ENCODE assay signal across 15 mouse cellular contexts in the genomic region with DNA sequence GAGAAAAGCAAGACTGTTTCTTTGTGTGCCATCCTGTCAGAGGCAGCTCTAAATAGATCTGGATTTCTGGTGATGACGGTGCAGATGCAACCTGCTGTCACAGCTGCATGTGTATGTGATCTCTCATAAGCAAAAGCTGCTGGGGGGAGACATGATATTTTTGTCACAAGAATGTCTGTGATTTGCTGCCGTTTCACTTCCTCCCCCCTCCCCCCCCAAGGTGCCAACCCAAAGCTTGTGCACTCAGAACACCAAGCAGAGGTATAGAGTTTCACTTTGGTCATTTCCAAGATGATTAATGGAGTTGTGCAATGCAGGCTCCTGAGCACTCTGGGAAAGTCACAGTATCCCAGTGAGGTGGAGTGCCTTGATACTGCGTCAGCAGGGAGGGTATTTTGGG.
DNase-seq lines count a peak whose midpoint lies in the region; ATAC-seq and TF ChIP-seq lines count a peak whose summit lies in the region.
"Had no signal": no experiment of that assay in that cellular context is flagged by ENCODE, and none has a peak within 500 bp of the region (broad histone marks: within the 10 kb centered on the region; RNA-seq: fewer than 3 reads in every experiment).

No protein-coding gene starts in this region.

- H3K4me1 ChIP-seq in stomach, postnatal 0 days (replicated peaks; ENCODE audit: control insufficient read depth, insufficient read depth): peaks cover 3% of the 10 kb centered on the region; the same call in 1 of the 2 replicates
- H3K4me1 ChIP-seq: intestine, embryonic 15.5 days had no signal

- H3K9me3 ChIP-seq in stomach, postnatal 0 days (ENCODE audit: control insufficient read depth, low read length): no peaks in the 10 kb centered on the region
- H3K9me3 ChIP-seq: heart, embryonic 13.5 days; intestine, embryonic 15.5 days; liver, embryonic 12.5 days had no signal

- ATAC-seq in stomach, postnatal 0 days (ENCODE audit: low FRiP score, low TSS enrichment): no peak
- ATAC-seq: intestine, embryonic 15.5 days; liver, embryonic 12.5 days; midbrain, embryonic 16.5 days had no signal

- H3K4me3 ChIP-seq in gastrocnemius, adult 2 months: peak overlapping the region; percentile 28; the same call in 1 of the 2 replicates
- no peak overlapping the region for H3K4me3 ChIP-seq in stomach, postnatal 0 days (ENCODE audit: low read depth, low read length)
- H3K4me3 ChIP-seq: heart, embryonic 13.5 days; intestine, embryonic 15.5 days; liver, embryonic 12.5 days had no signal

- peak overlapping the region; percentile 93 for H3K27ac ChIP-seq in gastrocnemius, adult 2 months
- no peak overlapping the region for H3K27ac ChIP-seq in stomach, postnatal 0 days (replicated peaks)
- H3K27ac ChIP-seq: heart, embryonic 13.5 days; intestine, embryonic 15.5 days; liver, embryonic 12.5 days had no signal

- intact Hi-C loops in gastrocnemius, adult 2 months (cut with DNase I): no loop called here

- H3K36me3 ChIP-seq in stomach, postnatal 0 days (ENCODE audit: control insufficient read depth, insufficient read depth, low read length): no peaks in the 10 kb centered on the region
- H3K36me3 ChIP-seq: heart, embryonic 13.5 days; intestine, embryonic 15.5 days had no signal

- H3K9ac ChIP-seq in stomach, postnatal 0 days (ENCODE audit: low read length): no peak overlapping the region
- H3K9ac ChIP-seq: heart, embryonic 13.5 days; intestine, embryonic 15.5 days; liver, embryonic 12.5 days had no signal

- no peak for TF ChIP-seq EP300 in stomach, postnatal 0 days (optimal IDR thresholded peaks at IDR 0.05)

- H3K27me3 ChIP-seq in stomach, postnatal 0 days (ENCODE audit: control insufficient read depth, insufficient read depth, low read length): no peaks in the 10 kb centered on the region
- H3K27me3 ChIP-seq: heart, embryonic 13.5 days; intestine, embryonic 15.5 days; liver, embryonic 12.5 days had no signal

- H3K4me2 ChIP-seq in stomach, postnatal 0 days (replicated peaks; ENCODE audit: low read depth): no peak overlapping the region
- H3K4me2 ChIP-seq: heart, embryonic 13.5 days; intestine, embryonic 15.5 days; liver, embryonic 12.5 days had no signal

- TF ChIP-seq CTCF in gastrocnemius, adult 2 months (IDR thresholded peaks at IDR 0.05): no peak
- no peak for TF ChIP-seq CTCF in stomach, postnatal 0 days (IDR thresholded peaks at IDR 0.05; ENCODE audit: low read depth)

- peak; percentile 79 for DNase-seq in gastrocnemius, adult 2 months
- no peak for DNase-seq in gastrocnemius, postnatal 4 days (ENCODE audit: low spot score in 2 of 2)
- DNase-seq in thymus, postnatal 0 days (ENCODE audit: low spot score): peak; percentile 28
- no peak for DNase-seq in thymus, adult 18-20 months
- DNase-seq in gastrocnemius, postnatal 25 days: peak; percentile 82
- DNase-seq in layer of hippocampus, postnatal 25 days (ENCODE audit: extremely low spot score in 1 of 2, low spot score in 1 of 2): no peak
- DNase-seq in ovary, postnatal 14 days (ENCODE audit: low spot score): no peak
- no peak for DNase-seq in stomach, postnatal 0 days (ENCODE audit: low spot score)
- DNase-seq: adrenal gland, postnatal 10 days; cerebellum, adult 9-10 months; right cerebral cortex, adult 18-20 months had no signal

- 44% methylated on average over 3 of the region's 3 CpGs for WGBS in stomach, postnatal 0 days

Comparison
In these comparisons a context has a peak if more than half of its experiments do, and no peak if none do; other contexts are left out.
1. DNase-seq: peak in gastrocnemius, adult 2 months (single experiment), thymus, postnatal 0 days (single experiment) and gastrocnemius, postnatal 25 days (single experiment); none in gastrocnemius, postnatal 4 days (0 of 2), thymus, adult 18-20 months (0 of 2), layer of hippocampus, postnatal 25 days (0 of 2), ovary, postnatal 14 days (single experiment) and stomach, postnatal 0 days (single experiment).